ENCODE assay signal across 8 mouse cellular contexts in the genomic region with DNA sequence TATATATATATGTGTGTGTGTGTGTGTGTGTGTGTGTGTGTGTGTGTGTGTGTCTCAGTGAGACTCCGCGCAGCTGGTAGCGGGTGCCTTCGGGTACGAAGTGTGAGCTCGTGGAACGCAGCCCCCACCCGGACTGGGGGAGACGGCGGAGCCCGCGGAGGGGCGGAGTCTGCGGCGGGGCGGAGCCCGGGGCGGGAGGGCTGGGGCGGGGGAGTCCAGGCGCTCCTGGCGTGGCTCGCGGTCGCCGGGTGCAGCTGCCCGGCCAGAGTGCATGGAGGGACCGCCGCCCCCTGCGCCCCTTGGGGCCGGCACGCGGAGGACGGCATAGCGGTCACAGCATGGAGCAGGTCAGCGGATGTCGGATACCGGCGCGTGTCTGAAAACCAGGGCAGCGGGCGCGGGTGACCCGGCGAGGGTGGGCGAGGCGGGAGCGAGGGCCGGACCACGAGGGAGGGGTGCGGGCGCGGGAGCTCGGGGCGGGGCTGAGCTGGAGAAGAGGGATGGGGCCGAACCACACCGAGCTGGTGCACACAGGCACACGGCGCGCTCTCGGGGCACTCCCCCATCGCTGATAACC. TPM values are rescaled to one million over a fixed set of nuclear protein-coding genes. Genes with fewer than 3 reads are reported as not detected.
DNase-seq lines count a peak whose midpoint lies in the region; ATAC-seq lines count a peak whose summit lies in the region.

No protein-coding gene starts in this region.

- no peak overlapping the region for H3K27ac ChIP-seq in kidney, embryonic 14.5 days (ENCODE audit: low read depth, low read length)
- 0 out of 2 replicates have a peak overlapping the region, but pooled peaks have one; percentile 2 for H3K27ac ChIP-seq in embryonic facial prominence, embryonic 12.5 days
- no peak overlapping the region; the same call in 1 of the 2 replicates for H3K27ac ChIP-seq in limb, embryonic 12.5 days
- peak overlapping the region; percentile 70 for H3K27ac ChIP-seq in midbrain, embryonic 16.5 days (ENCODE audit: low read length)

- H3K4me1 ChIP-seq in kidney, embryonic 14.5 days (ENCODE audit: control insufficient read depth, insufficient read depth, low read length): peaks cover 28% of the 10 kb centered on the region
- H3K4me1 ChIP-seq in embryonic facial prominence, embryonic 12.5 days: peaks cover 30% of the 10 kb centered on the region
- peaks cover 34% of the 10 kb centered on the region for H3K4me1 ChIP-seq in limb, embryonic 12.5 days (replicated peaks)
- peaks cover 30% of the 10 kb centered on the region for H3K4me1 ChIP-seq in midbrain, embryonic 16.5 days (ENCODE audit: control insufficient read depth, insufficient read depth, low read length)

- H3K4me3 ChIP-seq in kidney, embryonic 14.5 days (ENCODE audit: low read length): peak overlapping the region; percentile 47
- peak overlapping the region; percentile 67 for H3K4me3 ChIP-seq in embryonic facial prominence, embryonic 12.5 days
- peak overlapping the region; percentile 63 for H3K4me3 ChIP-seq in limb, embryonic 12.5 days (replicated peaks)
- peak overlapping the region; percentile 63 for H3K4me3 ChIP-seq in midbrain, embryonic 16.5 days (ENCODE audit: low read depth, low read length)

- peaks cover 9% of the 10 kb centered on the region for H3K27me3 ChIP-seq in kidney, embryonic 14.5 days (ENCODE audit: control insufficient read depth, insufficient read depth, low read length)
- H3K27me3 ChIP-seq in embryonic facial prominence, embryonic 12.5 days: 0 out of 2 replicates have a peak, but pooled peaks cover 15% of the 10 kb centered on the region
- peaks cover 37% of the 10 kb centered on the region; the same call in 1 of the 2 replicates for H3K27me3 ChIP-seq in limb, embryonic 12.5 days
- H3K27me3 ChIP-seq in midbrain, embryonic 16.5 days (ENCODE audit: control insufficient read depth, insufficient read depth, low read depth, low read length): no peaks in the 10 kb centered on the region

- ATAC-seq in kidney, embryonic 14.5 days (ENCODE audit: low FRiP score, low TSS enrichment): peak; percentile 43
- ATAC-seq in activated CD4-positive, CD25-positive, alpha-beta regulatory T cell, adult 4 months: peak; percentile 16
- no peak for ATAC-seq in embryonic facial prominence, embryonic 12.5 days (ENCODE audit: insufficient number of reproducible peaks, insufficient read depth, low FRiP score, low TSS enrichment)
- peak; percentile 40 for ATAC-seq in limb, embryonic 12.5 days (ENCODE audit: insufficient number of reproducible peaks, insufficient read depth, low FRiP score, low TSS enrichment, low read depth)
- peak; percentile 52 for ATAC-seq in midbrain, embryonic 16.5 days

- H3K9ac ChIP-seq in kidney, embryonic 14.5 days (ENCODE audit: low read depth, low read length): peak overlapping the region; percentile 53; the same call in 1 of the 2 replicates
- peak overlapping the region; percentile 63 for H3K9ac ChIP-seq in embryonic facial prominence, embryonic 12.5 days
- peak overlapping the region; percentile 65 for H3K9ac ChIP-seq in limb, embryonic 12.5 days (replicated peaks)
- H3K9ac ChIP-seq in midbrain, embryonic 16.5 days (ENCODE audit: low read depth, low read length): peak overlapping the region; percentile 77

- no peaks in the 10 kb centered on the region for H3K9me3 ChIP-seq in kidney, embryonic 14.5 days (ENCODE audit: control insufficient read depth, low read length)
- H3K9me3 ChIP-seq in embryonic facial prominence, embryonic 12.5 days: no peaks in the 10 kb centered on the region
- no peaks in the 10 kb centered on the region; the same call in 1 of the 2 replicates for H3K9me3 ChIP-seq in limb, embryonic 12.5 days
- no peaks in the 10 kb centered on the region for H3K9me3 ChIP-seq in midbrain, embryonic 16.5 days (replicated peaks; ENCODE audit: control insufficient read depth, low read length, poor library complexity, severe bottlenecking)

- intact Hi-C loops in heart, postnatal 10 days (cut with DNase I): no loop called here

- no peak for DNase-seq in kidney, adult 11 months
- DNase-seq in heart, postnatal 10 days: peak; percentile 60 to 65
- DNase-seq in thymus, postnatal 0 days (ENCODE audit: low spot score): peak; percentile 63

- WGBS in kidney, embryonic 14.5 days: 1% methylated on average over 48 of the region's 61 CpGs
- WGBS in embryonic facial prominence, embryonic 12.5 days: 1% methylated on average over 49 of the region's 61 CpGs
- WGBS in limb, embryonic 12.5 days: under 1% methylated on average over 46 of the region's 61 CpGs
- WGBS in midbrain, embryonic 16.5 days: under 1% methylated on average over 30 of the region's 61 CpGs

- H3K4me2 ChIP-seq in kidney, embryonic 14.5 days (replicated peaks; ENCODE audit: low read depth, low read length): peak overlapping the region; percentile 97
- peak overlapping the region; percentile 99 for H3K4me2 ChIP-seq in embryonic facial prominence, embryonic 12.5 days (replicated peaks)
- peak overlapping the region; percentile 97 for H3K4me2 ChIP-seq in limb, embryonic 12.5 days
- H3K4me2 ChIP-seq in midbrain, embryonic 16.5 days (ENCODE audit: low read length): peak overlapping the region; percentile 74

- no peaks in the 10 kb centered on the region for H3K36me3 ChIP-seq in kidney, embryonic 14.5 days (ENCODE audit: control insufficient read depth, insufficient read depth, low read length)
- no peaks in the 10 kb centered on the region for H3K36me3 ChIP-seq in embryonic facial prominence, embryonic 12.5 days
- no peaks in the 10 kb centered on the region for H3K36me3 ChIP-seq in limb, embryonic 12.5 days
- no peaks in the 10 kb centered on the region for H3K36me3 ChIP-seq in midbrain, embryonic 16.5 days (ENCODE audit: control insufficient read depth, insufficient read depth, low read length)

RNA-seq across cellular contexts. Expression of gene Arhgap23, which starts 11.1 kb away (rescaled TPM):
- polyA plus RNA-seq in kidney, embryonic 14.5 days (2014; fragmentation: Nextera tagmentation; extraction: Ambion mirVana): 5.2 and 7.4 TPM in 2 replicates
- polyA plus RNA-seq in activated CD4-positive, CD25-positive, alpha-beta regulatory T cell, adult 4 months (2017; shearing (Covaris generic)): not detected
- 8.5 and 10.1 TPM in 2 replicates for polyA plus RNA-seq in embryonic facial prominence, embryonic 12.5 days (2016; fragmentation: Nextera tagmentation; extraction: Ambion mirVana)
- 10 to 100 TPM; 34.4 to 34.7 TPM for total RNA-seq in heart, postnatal 10 days (2021)
- 7.3 and 7.4 TPM in 2 replicates for polyA plus RNA-seq in limb, embryonic 12.5 days (2016; fragmentation: Nextera tagmentation; extraction: Ambion mirVana)
- polyA plus RNA-seq in midbrain, embryonic 16.5 days (2015; fragmentation: Nextera tagmentation; extraction: Ambion mirVana): 8.6 and 9.6 TPM in 2 replicates
- 1.6 and 2.9 TPM in 2 replicates for polyA plus RNA-seq in thymus, postnatal 0 days (2015; fragmentation: Nextera tagmentation; extraction: Ambion mirVana)

RNA-seq across cellular contexts. Expression of gene Socs7, which starts 41.9 kb away (rescaled TPM):
- polyA plus RNA-seq in kidney, embryonic 14.5 days (2014; fragmentation: Nextera tagmentation; extraction: Ambion mirVana): 2.5 and 3.7 TPM in 2 replicates
- 1 to 10 TPM; 6.1 to 7.8 TPM for polyA plus RNA-seq in activated CD4-positive, CD25-positive, alpha-beta regulatory T cell, adult 4 months (2017; shearing (Covaris generic))
- 5.5 and 6.1 TPM in 2 replicates for polyA plus RNA-seq in embryonic facial prominence, embryonic 12.5 days (2016; fragmentation: Nextera tagmentation; extraction: Ambion mirVana)
- total RNA-seq in heart, postnatal 10 days (2021): 10 to 100 TPM; 19.9 to 20.2 TPM
- 5.1 and 5.5 TPM in 2 replicates for polyA plus RNA-seq in limb, embryonic 12.5 days (2016; fragmentation: Nextera tagmentation; extraction: Ambion mirVana)
- 8.5 and 9.9 TPM in 2 replicates for polyA plus RNA-seq in midbrain, embryonic 16.5 days (2015; fragmentation: Nextera tagmentation; extraction: Ambion mirVana)
- 3.1 and 3.7 TPM in 2 replicates for polyA plus RNA-seq in thymus, postnatal 0 days (2015; fragmentation: Nextera tagmentation; extraction: Ambion mirVana)

RNA-seq across cellular contexts. Expression of gene Gpr179, which starts 52.4 kb away (rescaled TPM):
- 0.07 and 0.10 TPM in 2 replicates for polyA plus RNA-seq in kidney, embryonic 14.5 days (2014; fragmentation: Nextera tagmentation; extraction: Ambion mirVana)
- polyA plus RNA-seq in activated CD4-positive, CD25-positive, alpha-beta regulatory T cell, adult 4 months (2017; shearing (Covaris generic)): under 1 TPM; 0.11 to 0.45 TPM
- 0.15 TPM in 2 replicates for polyA plus RNA-seq in embryonic facial prominence, embryonic 12.5 days (2016; fragmentation: Nextera tagmentation; extraction: Ambion mirVana)
- total RNA-seq in heart, postnatal 10 days (2021): under 1 TPM; 0.02 to 0.05 TPM
- 0.05 and 0.14 TPM in 2 replicates for polyA plus RNA-seq in limb, embryonic 12.5 days (2016; fragmentation: Nextera tagmentation; extraction: Ambion mirVana)
- polyA plus RNA-seq in midbrain, embryonic 16.5 days (2015; fragmentation: Nextera tagmentation; extraction: Ambion mirVana): 0.70 and 0.89 TPM in 2 replicates
- 0.27 and 0.38 TPM in 2 replicates for polyA plus RNA-seq in thymus, postnatal 0 days (2015; fragmentation: Nextera tagmentation; extraction: Ambion mirVana)

Comparison
In these comparisons a context has a peak if more than half of its experiments do, and no peak if none do; other contexts are left out.
1. H3K27ac ChIP-seq: peak in embryonic facial prominence, embryonic 12.5 days (single experiment) and midbrain, embryonic 16.5 days (single experiment); none in kidney, embryonic 14.5 days (single experiment) and limb, embryonic 12.5 days (single experiment).
2. Peak in every context shown above with its lines, with median percentiles within 50 percentile points of each other: H3K4me2 ChIP-seq, H3K4me3 ChIP-seq and H3K9ac ChIP-seq.